Mouse (Mus musculus) MEL (cell line): ENCODE data around the gene Bnc1. TPM values are rescaled to one million over a fixed set of nuclear protein-coding genes. Genes with fewer than 3 reads are reported as not detected.

Experiments used
- DNase-seq: peaks from one replicate; pipeline ENCODE4 v3.0.0; 2011; ENCODE audit warnings: low read depth, low spot score
- H3K27ac ChIP-seq: 2 replicates; pipeline ENCODE4 v1.5.1; 2012; ENCODE audit warnings: low read depth, mild to moderate bottlenecking, control low read depth, low read length, moderate library complexity; ENCODE audit not compliant: control insufficient read depth
- H3K27me3 ChIP-seq, 2 experiments: fragments of 150-350 bp in 1 of 2; sonication (generic) in 1 of 2; 2 replicates each; pipeline ENCODE4 v1.6.1; 2012; ENCODE audit warnings: low read length in 2 of 2, mild to moderate bottlenecking in 2 of 2, improper control_type of control experiment in 1 of 2, moderate library complexity in 1 of 2; ENCODE audit not compliant: insufficient read depth in 2 of 2, control insufficient read depth in 1 of 2
- H3K36me3 ChIP-seq, 2 experiments: 2 replicates each; pipeline ENCODE4 v1.6.1; 2012 to 2014; ENCODE audit warnings: low read length in 2 of 2, improper control_type of control experiment in 1 of 2, inconsistent platforms in 1 of 2, mild to moderate bottlenecking in 1 of 2; ENCODE audit not compliant: insufficient read depth in 2 of 2, control insufficient read depth in 1 of 2
- H3K4me1 ChIP-seq, 2 experiments: fragments of 150-350 bp in 1 of 2; sonication (generic) in 1 of 2; 2 replicates each; pipeline ENCODE4 v1.6.1; 2012; ENCODE audit warnings: low read length in 2 of 2, improper control_type of control experiment in 1 of 2, mild to moderate bottlenecking in 1 of 2; ENCODE audit not compliant: insufficient read depth in 2 of 2, control insufficient read depth in 1 of 2
- H3K4me3 ChIP-seq, 2 experiments: fragments of 150-350 bp in 1 of 2; sonication (generic) in 1 of 2; 2 replicates each; pipeline ENCODE4 v1.5.1; 2012; ENCODE audit warnings: low read depth in 2 of 2, low read length in 2 of 2, mild to moderate bottlenecking in 2 of 2, moderate library complexity in 2 of 2, control low read depth in 1 of 2, improper control_type of control experiment in 1 of 2; ENCODE audit not compliant: control insufficient read depth in 1 of 2, insufficient read depth in 1 of 2
- H3K79me2 ChIP-seq: 2 replicates; pipeline ENCODE4 v1.6.1; 2012; ENCODE audit warnings: mild to moderate bottlenecking, low read length, moderate library complexity; ENCODE audit not compliant: control insufficient read depth, poor library complexity, insufficient read depth
- H3K9ac ChIP-seq: 2 replicates; pipeline ENCODE4 v1.6.1; 2012; ENCODE audit warnings: low read depth, mild to moderate bottlenecking, control low read depth, low read length, moderate library complexity; ENCODE audit not compliant: control insufficient read depth, poor library complexity, severe bottlenecking
- H3K9me3 ChIP-seq: fragments of 150-350 bp; sonication (generic); replicated peaks from 2 replicates; pipeline ENCODE4 v1.6.1; 2012; ENCODE audit warnings: mild to moderate bottlenecking, low read length, improper control_type of control experiment, moderate library complexity; ENCODE audit not compliant: insufficient read depth
- CHD2 ChIP-seq: IDR thresholded peaks from 2 replicates; pipeline ENCODE4 v1.6.1; 2011; ENCODE audit warnings: low read length, improper control_type of control experiment
- CTCF ChIP-seq, 3 experiments: IDR thresholded peaks in 2 of 3; conservative IDR thresholded peaks in 1 of 3; 2 replicates each; pipeline ENCODE4 v1.5.1; 2011 to 2012; ENCODE audit warnings: low read length in 3 of 3, low read depth in 2 of 3, mild to moderate bottlenecking in 2 of 3, improper control_type of control experiment in 1 of 3, inconsistent platforms in 1 of 3, mixed read lengths in 1 of 3, moderate library complexity in 1 of 3; ENCODE audit not compliant: control insufficient read depth in 1 of 3, insufficient read depth in 1 of 3, poor library complexity in 1 of 3, severe bottlenecking in 1 of 3
- GABPA ChIP-seq: IDR thresholded peaks from 2 replicates; pipeline ENCODE4 v1.6.1; 2012; ENCODE audit warnings: low read depth, mild to moderate bottlenecking, inconsistent platforms, low read length, improper control_type of control experiment, moderate library complexity
- HCFC1 ChIP-seq: IDR thresholded peaks from 2 replicates; pipeline ENCODE4 v1.6.1; 2012; ENCODE audit warnings: low read depth, mild to moderate bottlenecking, inconsistent platforms, low read length, improper control_type of control experiment, moderate library complexity
- KAT2A ChIP-seq: conservative IDR thresholded peaks from 2 replicates; pipeline ENCODE4 v1.6.1; 2012; ENCODE audit warnings: low read depth, low read length, improper control_type of control experiment, inconsistent platforms
- MAX ChIP-seq: IDR thresholded peaks from 2 replicates; pipeline ENCODE4 v1.6.1; 2011; ENCODE audit warnings: low read length, improper control_type of control experiment
- MAZ ChIP-seq: IDR thresholded peaks from 2 replicates; pipeline ENCODE4 v1.6.1; 2012; ENCODE audit warnings: low read depth, mild to moderate bottlenecking, inconsistent platforms, low read length, improper control_type of control experiment
- MEF2A ChIP-seq: IDR thresholded peaks from 2 replicates; pipeline ENCODE4 v1.6.1; 2014; ENCODE audit warnings: low read depth, mild to moderate bottlenecking, inconsistent platforms, low read length, improper control_type of control experiment; ENCODE audit not compliant: poor library complexity, insufficient replicate concordance, severe bottlenecking; ENCODE audit errors: extremely low read depth
- MXI1 ChIP-seq: IDR thresholded peaks from 2 replicates; pipeline ENCODE4 v1.6.1; 2011; ENCODE audit warnings: mild to moderate bottlenecking, low read depth, low read length, improper control_type of control experiment
- RAD21 ChIP-seq: IDR thresholded peaks from 2 replicates; pipeline ENCODE4 v1.6.1; 2011; ENCODE audit warnings: mild to moderate bottlenecking, low read depth, low read length, improper control_type of control experiment
- RCOR1 ChIP-seq: IDR thresholded peaks from 2 replicates; pipeline ENCODE4 v1.6.1; 2012; ENCODE audit warnings: low read depth, mild to moderate bottlenecking, inconsistent platforms, low read length, improper control_type of control experiment
- SMC3 ChIP-seq: IDR thresholded peaks from 2 replicates; pipeline ENCODE4 v1.6.1; 2011; ENCODE audit warnings: low read depth, low read length, improper control_type of control experiment
- TAL1 ChIP-seq: IDR thresholded peaks from 2 replicates; pipeline ENCODE4 v1.6.1; 2012; ENCODE audit warnings: mild to moderate bottlenecking, inconsistent platforms, low read length, moderate library complexity, mixed read lengths
- TBP ChIP-seq: IDR thresholded peaks from 2 replicates; pipeline ENCODE4 v1.8.0; 2011; ENCODE audit warnings: low read depth, low read length, improper control_type of control experiment
- TCF12 ChIP-seq: IDR thresholded peaks from 2 replicates; pipeline ENCODE4 v1.6.1; 2014; ENCODE audit warnings: low read depth, mild to moderate bottlenecking, inconsistent platforms, low read length, improper control_type of control experiment, moderate library complexity
- USF2 ChIP-seq, 2 experiments: IDR thresholded peaks; 2 replicates each; pipeline ENCODE4 v1.6.1; 2011 to 2012; ENCODE audit warnings: improper control_type of control experiment in 2 of 2, low read length in 2 of 2, borderline replicate concordance in 1 of 2, inconsistent platforms in 1 of 2, low read depth in 1 of 2, mild to moderate bottlenecking in 1 of 2; ENCODE audit not compliant: insufficient read depth in 1 of 2
- ZC3H11A ChIP-seq: IDR thresholded peaks from 2 replicates; pipeline ENCODE4 v1.6.1; 2012; ENCODE audit warnings: low read depth, mild to moderate bottlenecking, inconsistent platforms, low read length, improper control_type of control experiment
- ZMIZ1 ChIP-seq: IDR thresholded peaks from 2 replicates; pipeline ENCODE4 v1.6.1; 2012; ENCODE audit warnings: low read depth, mild to moderate bottlenecking, inconsistent platforms, low read length, improper control_type of control experiment, moderate library complexity
- ZNF384 ChIP-seq: IDR thresholded peaks from 2 replicates; pipeline ENCODE4 v1.6.1; 2012; ENCODE audit warnings: low read depth, mild to moderate bottlenecking, inconsistent platforms, low read length, improper control_type of control experiment
- polyA plus RNA-seq, 2 experiments: library from polyadenylated mRNA; stranded (reverse) in 1 of 2; unstranded in 1 of 2; fragments of >175 nt in 1 of 2; fragments of >200 nt in 1 of 2; gene quantifications; 2 replicates each; pipeline versions ENCODE4 v1.2.1 to v1.2.4; 2012; ENCODE audit warnings: low replicate concordance in 2 of 2, low read depth in 1 of 2; ENCODE audit not compliant: insufficient read length in 2 of 2, insufficient read depth in 1 of 2, missing spikeins in 1 of 2
- total RNA-seq: library from RNA; depleted of rRNA; stranded (reverse); fragments of 300-350 nt; gene quantifications from 2 replicates; pipeline ENCODE4 v1.2.3, GENCODE M21; 2012

Bnc1 gene
- total and polyA plus RNA-seq, 3 experiments: not detected

DNA sequence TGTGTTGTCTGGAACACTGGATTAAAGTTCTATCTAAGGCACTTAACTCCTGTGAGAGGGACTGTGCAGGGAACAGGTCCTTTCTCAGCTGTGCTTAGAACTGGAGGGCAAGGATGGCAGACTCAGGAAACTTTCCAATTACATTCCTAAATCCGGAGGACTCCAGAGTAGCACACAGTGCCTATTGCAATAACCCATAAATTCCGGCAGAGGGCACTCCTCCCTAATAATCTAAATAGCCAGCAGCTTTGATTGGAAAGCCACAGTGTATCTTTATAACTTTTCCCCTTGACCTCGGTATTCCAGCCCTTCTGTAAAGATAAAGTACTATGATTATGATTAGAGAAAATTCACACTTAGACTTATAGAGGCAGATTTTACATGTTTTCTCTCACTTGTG, 32.4 kb downstream of the Bnc1 start:
- TF ChIP-seq TBP (no peak), CTCF (IDR thresholded peaks at IDR 0.05 in 2 of 3, conservative IDR thresholded peaks at IDR 0.05 in 1 of 3; ENCODE audit: control insufficient read depth in 1 of 3, insufficient read depth in 1 of 3, low read depth in 2 of 3, low read length in 3 of 3, poor library complexity in 1 of 3, severe bottlenecking in 1 of 3) (peak; percentile 8 to 67 (median 49); a peak in 4 of 6 replicates), MAZ (no peak), RAD21 (peak; percentile 49), KAT2A (no peak), ZC3H11A (0 out of 2 replicates have a peak, but pooled peaks have one; percentile 5), MXI1 (no peak), SMC3 (peak; percentile 43), MEF2A (no peak), RCOR1 (no peak)
- no peaks in the 10 kb centered on the region for H3K27me3 ChIP-seq
- H3K4me3 ChIP-seq: no peak overlapping the region
- no peaks in the 10 kb centered on the region for H3K4me1 ChIP-seq
- no peaks in the 10 kb centered on the region for H3K79me2 ChIP-seq
- no peaks in the 10 kb centered on the region for H3K36me3 ChIP-seq
- no peak overlapping the region for H3K9ac ChIP-seq
- H3K9me3 ChIP-seq: no peaks in the 10 kb centered on the region
- no peak overlapping the region for H3K27ac ChIP-seq
- peak; percentile 36 for DNase-seq

DNA sequence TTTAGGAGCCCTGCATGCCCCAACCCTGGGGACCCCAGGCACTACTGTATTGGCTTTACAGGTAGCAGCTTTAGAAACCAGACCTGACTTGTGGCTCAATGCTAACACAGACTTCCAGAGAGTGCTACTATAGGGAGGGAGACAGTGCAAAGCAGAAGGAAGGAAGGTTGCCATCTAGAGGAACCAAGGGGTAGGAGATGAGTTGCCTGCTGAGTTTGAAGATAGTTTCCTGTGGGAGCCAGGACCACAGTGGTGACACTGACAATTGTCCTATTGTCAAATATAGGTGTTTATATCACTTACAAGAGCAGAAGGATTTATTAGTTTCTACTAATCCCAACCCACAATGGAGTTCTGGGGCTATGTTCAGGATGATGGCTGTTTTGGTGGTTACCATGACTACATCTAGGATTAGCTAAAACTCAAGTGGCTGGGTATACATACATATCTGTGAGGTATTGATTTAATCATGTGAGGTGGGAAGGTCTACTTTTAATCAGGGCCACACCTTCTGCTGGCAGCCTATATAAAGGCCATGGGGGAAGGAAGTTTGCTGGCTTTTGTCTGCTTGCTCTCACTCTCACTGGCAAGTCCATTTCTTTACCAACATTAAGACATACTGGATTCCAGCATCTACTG, 37.8 kb downstream of the Bnc1 start:
- H3K27ac ChIP-seq: no peak overlapping the region
- no peaks in the 10 kb centered on the region; a peak in 1 of 4 replicates for H3K27me3 ChIP-seq
- no peaks in the 10 kb centered on the region for H3K79me2 ChIP-seq
- DNase-seq: peak; percentile 6
- H3K4me3 ChIP-seq: no peak overlapping the region
- H3K36me3 ChIP-seq: no peaks in the 10 kb centered on the region
- no peaks in the 10 kb centered on the region for H3K4me1 ChIP-seq
- no peaks in the 10 kb centered on the region for H3K9me3 ChIP-seq
- TF ChIP-seq CTCF (IDR thresholded peaks at IDR 0.05 in 2 of 3, conservative IDR thresholded peaks at IDR 0.05 in 1 of 3; ENCODE audit: control insufficient read depth in 1 of 3, insufficient read depth in 1 of 3, low read depth in 2 of 3, low read length in 3 of 3, poor library complexity in 1 of 3, severe bottlenecking in 1 of 3) (peak in 2 of 3 experiments; percentile 13 to 32; a peak in 3 of 6 replicates), RAD21 (peak; percentile 15), ZMIZ1 (no peak)
- TF ChIP-seq, all 39 proteins: peak for 2
- H3K9ac ChIP-seq: no peak overlapping the region

- Histone ChIP-seq H3K4me1 (no peaks in the 10 kb centered on the region), H3K27me3 (no peaks in the 10 kb centered on the region; a peak in 1 of 4 replicates), H3K9ac (no peak overlapping the region), H3K9me3 (no peaks in the 10 kb centered on the region), H3K4me3 (no peak overlapping the region), H3K79me2 (no peaks in the 10 kb centered on the region), H3K27ac (no peak overlapping the region), H3K36me3 (no peaks in the 10 kb centered on the region)
- TF ChIP-seq MAX (no peak), CHD2 (no peak), ZNF384 (no peak), TBP (no peak), TAL1 (no peak), HCFC1 (no peak), MXI1 (no peak), TCF12 (no peak), GABPA (no peak), USF2 (IDR thresholded peaks at IDR 0.05; ENCODE audit: borderline replicate concordance in 1 of 2, insufficient read depth in 1 of 2, low read depth in 1 of 2, low read length in 2 of 2) (no peak)
- no peak for DNase-seq
Observed at GRCm38 (mm10) chr7:81950499-81950898, 41.6 kb downstream of the Bnc1 start.
